10 mouse cellular contexts compared by ENCODE assay signal in genomic region chr7:127750131-127751127, GRCm38 (mm10). TPM values are rescaled to one million over a fixed set of nuclear protein-coding genes. Genes with fewer than 3 reads are reported as not detected.
DNase-seq lines count a peak whose midpoint lies in the region; ATAC-seq and TF ChIP-seq lines count a peak whose summit lies in the region.
"Had no signal": no experiment of that assay in that cellular context is flagged by ENCODE, and none has a peak within 500 bp of the region (broad histone marks: within the 10 kb centered on the region; RNA-seq: fewer than 3 reads in every experiment).

No protein-coding gene starts in this region.

- H3K36me3 ChIP-seq in forebrain, embryonic 12.5 days (replicated peaks) = peaks cover 76% of the 10 kb centered on the region
- peaks cover 16% of the 10 kb centered on the region for H3K36me3 ChIP-seq in forebrain, embryonic 11.5 days (ENCODE audit: control insufficient read depth, insufficient read depth, low read length)
- H3K36me3 ChIP-seq in thymus, adult 2 months (ENCODE audit: control insufficient read depth, insufficient read depth, low read length) = peaks cover 13% of the 10 kb centered on the region; the same call in 1 of the 2 replicates

- intact Hi-C loops in heart, postnatal 36 days (cut with DNase I) = no loop called here

- H3K4me3 ChIP-seq in forebrain, embryonic 12.5 days (replicated peaks) = 0 out of 2 replicates have a peak overlapping the region, but pooled peaks have one; percentile 4
- H3K4me3 ChIP-seq in forebrain, embryonic 11.5 days (ENCODE audit: low read depth, low read length) = no peak overlapping the region
- peak overlapping the region; percentile 49 for H3K4me3 ChIP-seq in olfactory bulb, adult 2 months (ENCODE audit: insufficient read depth, low read depth, low read length)
- no peak overlapping the region for H3K4me3 ChIP-seq in thymus, adult 2 months (ENCODE audit: control insufficient read depth, insufficient read depth, low read length)

- 88% methylated on average over 19 of the region's 19 CpGs for WGBS in forebrain, embryonic 12.5 days
- 83% methylated on average over 19 of the region's 19 CpGs for WGBS in forebrain, embryonic 11.5 days
- 52% methylated on average over 19 of the region's 19 CpGs for WGBS in olfactory bulb, adult 2 months
- 94% methylated on average over 19 of the region's 19 CpGs for whole genome bisulfite sequencing in thymus, adult 2 months

- no peak for DNase-seq in forebrain, embryonic 11.5 days (ENCODE audit: low spot score)
- DNase-seq in lung, postnatal 10 days = peak; percentile 45
- no peak for DNase-seq in lung, postnatal 4 days
- peak; percentile 40 to 47 for DNase-seq in cerebellum, postnatal 36 days
- no peak for DNase-seq in thymus, adult 2 months
- DNase-seq in heart, postnatal 36 days = no peak
- DNase-seq: heart, adult 18-20 months had no signal

- ATAC-seq in forebrain, embryonic 12.5 days (ENCODE audit: low FRiP score) = no peak
- ATAC-seq in forebrain, embryonic 11.5 days (replicated peaks; ENCODE audit: low FRiP score) = no peak

- no peaks in the 10 kb centered on the region for H3K27me3 ChIP-seq in forebrain, embryonic 12.5 days
- no peaks in the 10 kb centered on the region for H3K27me3 ChIP-seq in forebrain, embryonic 11.5 days (ENCODE audit: control insufficient read depth, insufficient read depth, low read length)
- no peaks in the 10 kb centered on the region for H3K27me3 ChIP-seq in thymus, adult 2 months (ENCODE audit: control insufficient read depth, insufficient read depth, low read length)

- TF ChIP-seq CTCF in olfactory bulb, adult 2 months (IDR thresholded peaks at IDR 0.05; ENCODE audit: insufficient read depth, low read depth, low read length) = no peak
- no peak for TF ChIP-seq CTCF in thymus, adult 2 months (IDR thresholded peaks at IDR 0.05; ENCODE audit: borderline replicate concordance, control insufficient read depth, extremely low read depth, insufficient read depth, low read length, poor library complexity)

- no peak overlapping the region for H3K27ac ChIP-seq in forebrain, embryonic 12.5 days
- no peak overlapping the region for H3K27ac ChIP-seq in forebrain, embryonic 11.5 days (ENCODE audit: low read depth, low read length)
- peak overlapping the region; percentile 39 for H3K27ac ChIP-seq in olfactory bulb, adult 2 months (ENCODE audit: insufficient read depth, low read depth, low read length)
- no peak overlapping the region for H3K27ac ChIP-seq in thymus, adult 2 months (ENCODE audit: control insufficient read depth, insufficient read depth, low read length)

- no peak overlapping the region for H3K4me2 ChIP-seq in forebrain, embryonic 12.5 days
- no peak overlapping the region for H3K4me2 ChIP-seq in forebrain, embryonic 11.5 days (ENCODE audit: low read depth, low read length, severe bottlenecking)

- 0 out of 2 replicates have a peak, but pooled peaks have one; percentile 26 for TF ChIP-seq POLR2A in olfactory bulb, adult 2 months (IDR thresholded peaks at IDR 0.05; ENCODE audit: insufficient read depth, low read depth, low read length)
- no peak for TF ChIP-seq POLR2A in thymus, adult 2 months (IDR thresholded peaks at IDR 0.05; ENCODE audit: control insufficient read depth, extremely low read depth, insufficient read depth, low read length, poor library complexity)

- peaks cover 17% of the 10 kb centered on the region for H3K4me1 ChIP-seq in forebrain, embryonic 12.5 days
- H3K4me1 ChIP-seq in forebrain, embryonic 11.5 days (replicated peaks; ENCODE audit: control insufficient read depth, insufficient read depth, low read length) = no peaks in the 10 kb centered on the region; the same call in 1 of the 2 replicates
- H3K4me1 ChIP-seq in olfactory bulb, adult 2 months (ENCODE audit: control insufficient read depth, insufficient read depth, low read length) = peaks cover 40% of the 10 kb centered on the region
- peaks cover 7% of the 10 kb centered on the region for H3K4me1 ChIP-seq in thymus, adult 2 months (replicated peaks; ENCODE audit: control insufficient read depth, insufficient read depth, low read length)

- no peaks in the 10 kb centered on the region for H3K9me3 ChIP-seq in forebrain, embryonic 12.5 days
- no peaks in the 10 kb centered on the region for H3K9me3 ChIP-seq in forebrain, embryonic 11.5 days (ENCODE audit: control insufficient read depth, low read length)

- no peak overlapping the region for H3K9ac ChIP-seq in forebrain, embryonic 12.5 days
- no peak overlapping the region for H3K9ac ChIP-seq in forebrain, embryonic 11.5 days (ENCODE audit: low read length)

RNA-seq across cellular contexts. Expression of gene Fbxl19, which starts 6.1 kb away (rescaled TPM):
- polyA plus RNA-seq in forebrain, embryonic 12.5 days (2016; fragmentation: Nextera tagmentation; extraction: Ambion mirVana) = 9.0 and 10.3 TPM in 2 replicates
- 7.9 and 9.7 TPM in 2 replicates for polyA plus RNA-seq in forebrain, embryonic 11.5 days (2014; fragmentation: Nextera tagmentation; extraction: Ambion mirVana)
- polyA plus RNA-seq in olfactory bulb, adult 2 months (2012; ENCODE audit: insufficient read depth, insufficient read length, low replicate concordance, missing spikeins) = not detected in 2 replicates
- polyA plus RNA-seq in thymus, adult 2 months (2012; rRNA removed) = 38.9 and 43.7 TPM in 2 replicates
- total RNA-seq in heart, postnatal 36 days (2021) = 1 to 10 TPM; 3.2 to 3.3 TPM

RNA-seq across cellular contexts. Expression of gene Ctf2, which starts 18.5 kb away (rescaled TPM):
- polyA plus RNA-seq in forebrain, embryonic 12.5 days (2016; fragmentation: Nextera tagmentation; extraction: Ambion mirVana) = 0.40 and 0.42 TPM in 2 replicates
- polyA plus RNA-seq in forebrain, embryonic 11.5 days (2014; fragmentation: Nextera tagmentation; extraction: Ambion mirVana) = 0.63 TPM in 1 of 2 replicates, not detected in the other
- not detected in 2 replicates for polyA plus RNA-seq in olfactory bulb, adult 2 months (2012; ENCODE audit: insufficient read depth, insufficient read length, low replicate concordance, missing spikeins)
- polyA plus RNA-seq in thymus, adult 2 months (2012; rRNA removed) = not detected in 2 replicates
- not detected for total RNA-seq in heart, postnatal 36 days (2021)
- total RNA-seq: heart, adult 18-20 months; neutrophil, adult 5-6 weeks had no signal

RNA-seq across cellular contexts. Expression of gene Orai3, which starts 19.2 kb away (rescaled TPM):
- 5.7 and 6.0 TPM in 2 replicates for polyA plus RNA-seq in forebrain, embryonic 12.5 days (2016; fragmentation: Nextera tagmentation; extraction: Ambion mirVana)
- 6.6 and 7.1 TPM in 2 replicates for polyA plus RNA-seq in forebrain, embryonic 11.5 days (2014; fragmentation: Nextera tagmentation; extraction: Ambion mirVana)
- not detected in 2 replicates for polyA plus RNA-seq in olfactory bulb, adult 2 months (2012; ENCODE audit: insufficient read depth, insufficient read length, low replicate concordance, missing spikeins)
- 23.8 and 27.0 TPM in 2 replicates for polyA plus RNA-seq in thymus, adult 2 months (2012; rRNA removed)
- 10 to 100 TPM; 22.1 to 22.6 TPM for total RNA-seq in heart, postnatal 36 days (2021)

RNA-seq across cellular contexts. Expression of gene Setd1a, which starts 26.0 kb away (rescaled TPM):
- 21.7 and 25.5 TPM in 2 replicates for polyA plus RNA-seq in forebrain, embryonic 12.5 days (2016; fragmentation: Nextera tagmentation; extraction: Ambion mirVana)
- 28.8 and 30.7 TPM in 2 replicates for polyA plus RNA-seq in forebrain, embryonic 11.5 days (2014; fragmentation: Nextera tagmentation; extraction: Ambion mirVana)
- 526 TPM in 1 of 2 replicates, not detected in the other for polyA plus RNA-seq in olfactory bulb, adult 2 months (2012; ENCODE audit: insufficient read depth, insufficient read length, low replicate concordance, missing spikeins)
- 29.9 and 36.7 TPM in 2 replicates for polyA plus RNA-seq in thymus, adult 2 months (2012; rRNA removed)
- 10 to 100 TPM; 22.2 to 24.0 TPM for total RNA-seq in heart, postnatal 36 days (2021)

RNA-seq across cellular contexts. Expression of gene Gm49388, which starts 35.0 kb away (rescaled TPM):
- polyA plus RNA-seq in forebrain, embryonic 12.5 days (2016; fragmentation: Nextera tagmentation; extraction: Ambion mirVana) = not detected in 2 replicates
- not detected in 2 replicates for polyA plus RNA-seq in forebrain, embryonic 11.5 days (2014; fragmentation: Nextera tagmentation; extraction: Ambion mirVana)
- not detected in 2 replicates for polyA plus RNA-seq in olfactory bulb, adult 2 months (2012; ENCODE audit: insufficient read depth, insufficient read length, low replicate concordance, missing spikeins)
- not detected in 2 replicates for polyA plus RNA-seq in thymus, adult 2 months (2012; rRNA removed)
- 1 to 10 TPM; 3.3 to 3.9 TPM for total RNA-seq in heart, postnatal 36 days (2021)

Comparison
In these comparisons a context has a peak if more than half of its experiments do, and no peak if none do; other contexts are left out.
1. H3K4me3 ChIP-seq: peak in forebrain, embryonic 12.5 days (single experiment) and olfactory bulb, adult 2 months (single experiment); none in forebrain, embryonic 11.5 days (single experiment) and thymus, adult 2 months (single experiment).
2. DNase-seq: peak in lung, postnatal 10 days (single experiment) and cerebellum, postnatal 36 days (2 of 2); none in forebrain, embryonic 11.5 days (single experiment), lung, postnatal 4 days (0 of 2), thymus, adult 2 months (single experiment) and heart, postnatal 36 days (0 of 2).